In genomic region chr4:123082283-123083163, GRCm38 (mm10) we compare ENCODE assay signal across 7 mouse cellular contexts. TPM values are rescaled to one million over a fixed set of nuclear protein-coding genes. Genes with fewer than 3 reads are reported as not detected.
DNase-seq lines count a peak whose midpoint lies in the region; ATAC-seq lines count a peak whose summit lies in the region.

No protein-coding gene starts in this region.

- H3K4me3 ChIP-seq in forebrain, embryonic 10.5 days: no peak overlapping the region

- 0 out of 2 replicates have a peak, but pooled peaks cover 9% of the 10 kb centered on the region for H3K27me3 ChIP-seq in forebrain, embryonic 10.5 days (ENCODE audit: poor library complexity, severe bottlenecking)

- H3K9me3 ChIP-seq in forebrain, embryonic 10.5 days: no peaks in the 10 kb centered on the region

- ATAC-seq in hematopoietic stem cell, adult 5-6 weeks (replicated peaks in 1 of 2; ENCODE audit: insufficient read depth in 1 of 2, low FRiP score in 2 of 2, low TSS enrichment in 1 of 2, low read depth in 1 of 2, poor library complexity in 2 of 2, severe bottlenecking in 2 of 2): peak; percentile 76 to 81; a peak in 3 of 4 replicates

- WGBS in forebrain, embryonic 10.5 days: 67% methylated on average over 20 of the region's 20 CpGs

- peak overlapping the region; percentile 2; the same call in 1 of the 2 replicates for H3K27ac ChIP-seq in forebrain, embryonic 10.5 days

- H3K36me3 ChIP-seq in forebrain, embryonic 10.5 days (replicated peaks): no peaks in the 10 kb centered on the region

- DNase-seq in MEL-GATA-1-ER (ENCODE audit: extremely low read depth, low read depth): peak; percentile 44
- peak; percentile 41 for DNase-seq in c-Kit-positive CD71-negative TER-119-negative erythroid progenitor cells, embryonic 14.5 days (ENCODE audit: low read depth)
- peak; percentile 61 for DNase-seq in forebrain, embryonic 10.5 days (ENCODE audit: extremely low spot score, low spot score)
- DNase-seq in layer of hippocampus, postnatal 14 days (ENCODE audit: low spot score in 2 of 2): peak; percentile 59 to 75
- peak; percentile 56 to 73 for DNase-seq in lung, postnatal 4 days
- peak; percentile 44 for DNase-seq in right cerebral cortex, postnatal 14 days

- H3K4me1 ChIP-seq in forebrain, embryonic 10.5 days: peaks cover 16% of the 10 kb centered on the region

RNA-seq across cellular contexts. Expression of gene Bmp8b, which starts 22.4 kb away (rescaled TPM):
- 0.12 and 0.15 TPM in 2 replicates for polyA plus RNA-seq in forebrain, embryonic 10.5 days (2016; fragmentation: Nextera tagmentation; extraction: Ambion mirVana)
- not detected in 2 replicates for total RNA-seq in hematopoietic stem cell, adult 5-6 weeks (2017)
- under 1 TPM; 0.62 to 0.86 TPM for total RNA-seq in layer of hippocampus, postnatal 14 days (2021)

RNA-seq across cellular contexts. Expression of gene Oxct2b, which starts 33.5 kb away (rescaled TPM):
- 0.10 TPM in 1 of 2 replicates, not detected in the other for polyA plus RNA-seq in forebrain, embryonic 10.5 days (2016; fragmentation: Nextera tagmentation; extraction: Ambion mirVana)
- not detected in 2 replicates for total RNA-seq in hematopoietic stem cell, adult 5-6 weeks (2017)
- under 1 TPM; 0.30 to 0.38 TPM for total RNA-seq in layer of hippocampus, postnatal 14 days (2021)

RNA-seq across cellular contexts. Expression of gene Ppie, which starts 57.2 kb away (rescaled TPM):
- polyA plus RNA-seq in forebrain, embryonic 10.5 days (2016; fragmentation: Nextera tagmentation; extraction: Ambion mirVana): 142 and 145 TPM in 2 replicates
- 89.7 and 91.0 TPM in 2 replicates for total RNA-seq in hematopoietic stem cell, adult 5-6 weeks (2017)
- 10 to 100 TPM; 17.5 to 21.5 TPM for total RNA-seq in layer of hippocampus, postnatal 14 days (2021)
